Mouse (Mus musculus) heart, postnatal 0 days (tissue): Measurements from ENCODE around the gene Lrrc45. TPM values are rescaled to one million over a fixed set of nuclear protein-coding genes. Genes with fewer than 3 reads are reported as not detected.
"Not testable (repeated sequence)": the region's sequence is repeated elsewhere in the genome, so short reads cannot be mapped to it uniquely, and the experiment has no call there.

ENCODE experiments used
- ATAC-seq: fragments of 200-750 bp; cut with Nextera tagmentation; 2 replicates; pipeline ENCODE4 v1.8.0; 2017; ENCODE audit warnings: low read depth, moderate number of reproducible peaks, moderate library complexity; ENCODE audit not compliant: insufficient read depth
- DNase-seq: peaks from one replicate; pipeline ENCODE4 v3.0.0-alpha.2; 2016; ENCODE audit warnings: low spot score
- H3K27ac ChIP-seq: fragments of 300-500 bp; sonication (generic); 2 replicates; pipeline ENCODE4 v1.5.1; 2014; ENCODE audit warnings: low read depth, mild to moderate bottlenecking
- H3K27me3 ChIP-seq: fragments of 300-500 bp; sonication (generic); 2 replicates; pipeline ENCODE4 v1.6.1; 2014; ENCODE audit warnings: low read length, mixed read lengths; ENCODE audit not compliant: control insufficient read depth, insufficient read depth
- H3K36me3 ChIP-seq: fragments of 300-500 bp; sonication (generic); replicated peaks from 2 replicates; pipeline ENCODE4 v1.6.1; 2014; ENCODE audit warnings: low read length, mixed read lengths; ENCODE audit not compliant: control insufficient read depth, insufficient read depth
- H3K4me1 ChIP-seq: fragments of 300-500 bp; sonication (generic); 2 replicates; pipeline ENCODE4 v1.6.1; 2014; ENCODE audit warnings: antibody characterized with exemption; ENCODE audit not compliant: control insufficient read depth, insufficient read depth
- H3K4me2 ChIP-seq: fragments of 300-500 bp; sonication (generic); 2 replicates; pipeline ENCODE4 v1.6.1; 2014; ENCODE audit warnings: low read depth, mild to moderate bottlenecking, low read length, moderate library complexity
- H3K4me3 ChIP-seq: fragments of 300-500 bp; sonication (generic); 2 replicates; pipeline ENCODE4 v1.5.1; 2014; ENCODE audit warnings: low read depth, low read length
- H3K9ac ChIP-seq: fragments of 300-500 bp; sonication (generic); replicated peaks from 2 replicates; pipeline ENCODE4 v1.6.1; 2014; ENCODE audit warnings: low read depth, low read length, mixed read lengths
- H3K9me3 ChIP-seq: fragments of 300-500 bp; sonication (generic); replicated peaks from 2 replicates; pipeline ENCODE4 v1.6.1; 2016; ENCODE audit warnings: low read length; ENCODE audit not compliant: control insufficient read depth
- CTCF ChIP-seq: IDR thresholded peaks from 2 replicates; pipeline ENCODE4 v1.5.1; 2016; ENCODE audit warnings: antibody characterized with exemption, control low read depth, low read depth
- EP300 ChIP-seq: IDR thresholded peaks from 2 replicates; pipeline ENCODE4 v1.6.1; 2016; ENCODE audit warnings: antibody characterized with exemption, low read depth
- WGBS: fragments of 180-500 bp; shearing (Covaris S2); extraction: QIAGEN DNeasy Blood & Tissue Kit; methylation state at CpG from one replicate; pipeline ENCODE4 v1.1.7; 2014; 5-methylcytosine and 5-hydroxymethylcytosine counted together
- polyA plus RNA-seq: library from polyadenylated mRNA; unstranded; fragments of >200 nt; fragmentation: Nextera tagmentation; extraction: Ambion mirVana; gene quantifications from 2 replicates; pipeline ENCODE4 v1.2.1, GENCODE M21; 2015
- total RNA-seq: library from RNA; depleted of rRNA; stranded (reverse); fragments of >200 nt; gene quantifications from 2 replicates; pipeline ENCODE4 v1.2.3, GENCODE M21; 2014; ENCODE audit warnings: low replicate concordance; rRNA removed

The Lrrc45 gene
- total RNA-seq (11.9 and 28.3 TPM in 2 replicates), polyA plus RNA-seq (12.4 and 14.2 TPM in 2 replicates)

- 1% methylated on average over 53 of the region's 53 CpGs for WGBS
- TF ChIP-seq EP300 = no peak
- TF ChIP-seq CTCF = no peak
- H3K27ac ChIP-seq = peak within 1 kb of the TSS; percentile 71
- peak within 1 kb of the TSS; percentile 73 for H3K4me2 ChIP-seq
- H3K9me3 ChIP-seq = no peaks in the 10 kb centered on the region
- ATAC-seq = peak; percentile 96
- H3K9ac ChIP-seq = peak within 1 kb of the TSS; percentile 48
- peaks cover 16% of the 10 kb centered on the region for H3K4me1 ChIP-seq
- DNase-seq = peak; percentile 100
- H3K36me3 ChIP-seq = peaks cover 25% of the 10 kb centered on the region
- H3K27me3 ChIP-seq = no peaks in the 10 kb centered on the region
- peak within 1 kb of the TSS; percentile 48 for H3K4me3 ChIP-seq
These were observed at the start of gene Lrrc45, which contains the start of gene Cenpx for GRCm38 (mm10) chr11:120713580-120714518. Gene Lrrc45 (plus strand): TSS chr11:120713925. Gene Cenpx (minus strand): TSS chr11:120713738.

- H3K9me3 ChIP-seq = no peaks in the 10 kb centered on the region
- WGBS = 53% methylated on average over 3 of the region's 3 CpGs
- DNase-seq (no peak), ATAC-seq (peak; percentile 47)
- H3K4me3 ChIP-seq = no peak overlapping the region
- H3K36me3 ChIP-seq = no peaks in the 10 kb centered on the region
- peaks cover 8% of the 10 kb centered on the region for H3K4me1 ChIP-seq
- TF ChIP-seq CTCF (no peak), EP300 (no peak)
- no peak overlapping the region for H3K4me2 ChIP-seq
- peaks cover 43% of the 10 kb centered on the region for H3K27me3 ChIP-seq
- H3K9ac ChIP-seq = no peak overlapping the region
- H3K27ac ChIP-seq = no peak overlapping the region
These were observed 48.3 kb upstream of the Lrrc45 start for GRCm38 (mm10) chr11:120665406-120665805.

GRCm38 (mm10) chr11:120666617-120667016 lies 47.1 kb upstream of the Lrrc45 start:
- Histone ChIP-seq H3K27me3 (peaks cover 31% of the 10 kb centered on the region), H3K9me3 (no peaks in the 10 kb centered on the region), H3K36me3 (no peaks in the 10 kb centered on the region), H3K4me3 (no peak overlapping the region), H3K4me2 (no peak overlapping the region), H3K27ac (no peak overlapping the region), H3K9ac (no peak overlapping the region), H3K4me1 (no peaks in the 10 kb centered on the region; the same call in 1 of the 2 replicates)
- WGBS = 13% methylated on average over 3 of the region's 3 CpGs
- TF ChIP-seq CTCF = no peak
- TF ChIP-seq EP300 = no peak
- ATAC-seq (no peak), DNase-seq (no peak)

- peak within 1 kb of the TSS; percentile 75 for H3K4me2 ChIP-seq
- ATAC-seq (peak; percentile 97), DNase-seq (peak; percentile 94)
- H3K27me3 ChIP-seq = no peaks in the 10 kb centered on the region
- H3K4me3 ChIP-seq = peak within 1 kb of the TSS; percentile 92
- under 1% methylated on average over 73 of the region's 83 CpGs for WGBS
- peak within 1 kb of the TSS; percentile 87 for H3K27ac ChIP-seq
- H3K4me1 ChIP-seq = peaks cover 12% of the 10 kb centered on the region
- peaks cover 16% of the 10 kb centered on the region for H3K36me3 ChIP-seq
- no peaks in the 10 kb centered on the region for H3K9me3 ChIP-seq
- H3K9ac ChIP-seq = peak within 1 kb of the TSS; percentile 72
- TF ChIP-seq EP300 (no peak), CTCF (no peak)
These were observed 40.8 kb upstream of the Lrrc45 start, which contains the start of gene Aspscr1 for GRCm38 (mm10) chr11:120672687-120673593. Gene Aspscr1 (plus strand): TSS chr11:120672973.

GRCm38 (mm10) chr11:120673594-120674122 lies 40.1 kb upstream of the Lrrc45 start:
- Histone ChIP-seq H3K27me3 (no peaks in the 10 kb centered on the region), H3K36me3 (peaks cover 23% of the 10 kb centered on the region), H3K4me2 (peak overlapping the region; percentile 75), H3K4me1 (peaks cover 12% of the 10 kb centered on the region), H3K27ac (peak overlapping the region; percentile 87), H3K4me3 (peak overlapping the region; percentile 92), H3K9ac (peak overlapping the region; percentile 72), H3K9me3 (no peaks in the 10 kb centered on the region)
- ATAC-seq = peak; percentile 3; the same call in 1 of the 2 replicates
- 33% methylated on average over 12 of the region's 12 CpGs for WGBS
- no peak for DNase-seq
- TF ChIP-seq CTCF (no peak), EP300 (no peak)

- not testable (repeated sequence) for H3K27me3 ChIP-seq, H3K9ac ChIP-seq, H3K9me3 ChIP-seq, H3K4me2 ChIP-seq, H3K4me3 ChIP-seq, H3K27ac ChIP-seq, DNase-seq, ATAC-seq
- WGBS = 73% methylated on average over 3 of the region's 5 CpGs
- Histone ChIP-seq H3K36me3 (peaks cover 32% of the 10 kb centered on the region), H3K4me1 (peaks cover 12% of the 10 kb centered on the region)
These were observed 37.9 kb upstream of the Lrrc45 start for GRCm38 (mm10) chr11:120675875-120676274.
